28 mouse cellular contexts compared by ENCODE assay signal in the genomic region with DNA sequence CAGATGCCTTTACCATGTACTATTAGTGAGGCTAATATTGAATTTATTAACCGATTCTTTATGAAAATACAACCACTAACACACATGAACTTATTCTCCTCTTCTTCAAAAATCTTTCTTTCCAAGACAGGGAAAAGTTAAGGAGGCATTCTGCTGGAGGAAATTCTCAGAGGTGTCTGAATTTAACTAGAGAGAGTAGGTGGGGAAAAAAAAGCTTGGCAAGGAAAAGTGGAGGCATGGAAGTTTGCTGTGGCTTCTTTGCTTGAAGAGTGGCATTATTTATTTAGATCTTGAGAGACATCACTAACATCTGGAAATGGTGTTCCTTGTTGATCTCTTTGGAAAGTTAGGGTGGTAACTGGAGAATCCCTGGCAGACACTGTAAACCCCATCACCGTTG.
"Had no signal": no experiment of that assay in that cellular context is flagged by ENCODE, and none has a peak within 500 bp of the region (broad histone marks: within the 10 kb centered on the region; RNA-seq: fewer than 3 reads in every experiment).

No protein-coding gene starts in this region.

- H3K27me3 ChIP-seq: embryonic facial prominence, embryonic 12.5 days; embryonic facial prominence, embryonic 13.5 days; embryonic facial prominence, embryonic 15.5 days; forebrain, embryonic 12.5 days; forebrain, embryonic 13.5 days; forebrain, embryonic 15.5 days had no signal

- H3K4me3 ChIP-seq: embryonic facial prominence, embryonic 10.5 days; embryonic facial prominence, embryonic 12.5 days; embryonic facial prominence, embryonic 13.5 days; embryonic facial prominence, embryonic 15.5 days; erythroblast, embryonic 14.5 days; forebrain, embryonic 10.5 days; forebrain, embryonic 12.5 days; forebrain, embryonic 13.5 days; forebrain, embryonic 15.5 days; gastrocnemius, adult 2 months; heart, adult 2 months had no signal

- ATAC-seq: forebrain, embryonic 13.5 days; forebrain, embryonic 14.5 days; forebrain, embryonic 15.5 days; forebrain, embryonic 16.5 days; forebrain, postnatal 0 days had no signal

- H3K4me1 ChIP-seq: embryonic facial prominence, embryonic 10.5 days; embryonic facial prominence, embryonic 12.5 days; embryonic facial prominence, embryonic 13.5 days; embryonic facial prominence, embryonic 15.5 days; forebrain, embryonic 10.5 days; forebrain, embryonic 12.5 days; forebrain, embryonic 13.5 days; forebrain, embryonic 15.5 days had no signal

- DNase-seq: cerebellum, adult 8-10 months; cerebellum, adult 9-10 months; cerebellum, adult 9-11 months; cerebellum, postnatal 10 days; cerebellum, postnatal 14 days; cerebellum, postnatal 25 days; cerebellum, postnatal 36 days; embryo, embryonic 11 days; forebrain, postnatal 0 days; gastrocnemius, adult 2 months; gastrocnemius, postnatal 10 days; gastrocnemius, postnatal 14 days; gastrocnemius, postnatal 25 days; gastrocnemius, postnatal 36 days; heart, adult 11 months; heart, adult 18-20 months; heart, adult 2 months had no signal

- H3K27ac ChIP-seq: embryonic facial prominence, embryonic 10.5 days; embryonic facial prominence, embryonic 12.5 days; embryonic facial prominence, embryonic 13.5 days; embryonic facial prominence, embryonic 15.5 days; forebrain, embryonic 10.5 days; forebrain, embryonic 12.5 days; forebrain, embryonic 13.5 days; forebrain, embryonic 15.5 days; gastrocnemius, adult 2 months; heart, adult 2 months had no signal

- H3K36me3 ChIP-seq: embryonic facial prominence, embryonic 10.5 days; embryonic facial prominence, embryonic 12.5 days; embryonic facial prominence, embryonic 13.5 days; embryonic facial prominence, embryonic 15.5 days; forebrain, embryonic 10.5 days; forebrain, embryonic 12.5 days; forebrain, embryonic 15.5 days had no signal
